Mouse (Mus musculus) spleen, adult 12 weeks (tissue): ENCODE data around the gene Gm10130.
"Not testable (repeated sequence)": the region's sequence is repeated elsewhere in the genome, so short reads cannot be mapped to it uniquely, and the experiment has no call there.

Experiments used
- DNase-seq: peaks from one replicate; pipeline ENCODE4 v3.0.0; 2022; ENCODE audit warnings: low spot score

Gm10130 gene

GRCm38 (mm10) chr2:150323402-150323801 is at the start of gene Gm10130:
Gene Gm10130 (plus strand): TSS chr2:150323702.
- no peak for DNase-seq

DNA sequence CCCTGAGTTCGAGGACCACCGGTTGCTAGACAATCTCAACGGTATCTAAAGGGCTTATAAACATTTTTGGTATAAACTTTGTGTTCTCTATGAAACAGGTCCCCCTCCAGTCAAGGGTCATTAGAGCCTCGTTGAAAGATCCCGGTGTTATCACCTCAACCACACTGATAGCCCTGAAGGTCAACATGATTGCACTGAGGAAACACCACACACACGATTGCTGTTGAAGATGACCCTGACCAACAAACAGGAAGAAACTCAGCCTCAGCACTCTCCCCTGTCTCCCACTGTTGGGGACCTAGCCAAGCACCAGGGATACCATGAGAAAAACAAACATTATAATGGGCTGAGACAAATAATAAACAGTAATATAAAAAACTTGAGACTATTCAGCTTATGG is 29.8 kb upstream of the Gm10130 start:
- DNase-seq: no peak

GRCm38 (mm10) chr2:150299096-150299495 is 24.4 kb upstream of the Gm10130 start:
- no peak for DNase-seq

- DNase-seq: peak; percentile 25
Observed at GRCm38 (mm10) chr2:150307183-150307773, 16.2 kb upstream of the Gm10130 start.

GRCm38 (mm10) chr2:150310952-150311884 is 12.3 kb upstream of the Gm10130 start:
- peak; percentile 67 for DNase-seq

- no peak for DNase-seq
Observed at GRCm38 (mm10) chr2:150316140-150316539, 7.4 kb upstream of the Gm10130 start.

- DNase-seq: no peak
Observed at GRCm38 (mm10) chr2:150318973-150319372, 4.5 kb upstream of the Gm10130 start.

- not testable (repeated sequence) for DNase-seq
Observed at GRCm38 (mm10) chr2:150357136-150357535, 33.6 kb downstream of the Gm10130 start.

GRCm38 (mm10) chr2:150362113-150362877 is 38.8 kb downstream of the Gm10130 start, which contains the start of gene 3300002I08Rik:
Gene 3300002I08Rik (minus strand): TSS chr2:150362765.
- DNase-seq: peak; percentile 31

DNA sequence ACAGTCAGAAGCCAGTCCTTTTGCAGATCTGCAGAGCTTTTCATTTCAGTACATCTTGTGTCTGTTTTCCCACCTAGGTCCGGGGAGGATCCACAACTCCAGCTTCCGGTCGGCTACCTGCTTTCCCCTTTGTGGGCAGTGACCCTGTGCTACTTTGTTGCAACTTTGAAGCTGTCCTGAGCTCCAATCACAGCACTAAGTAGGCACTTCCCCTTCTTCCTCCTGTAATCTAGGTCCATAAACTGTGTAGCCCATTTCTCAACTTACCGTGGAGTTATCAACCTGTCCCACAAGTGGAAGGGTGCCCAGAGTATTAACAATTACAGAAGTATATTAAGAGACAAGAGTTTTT is 39.4 kb downstream of the Gm10130 start:
- DNase-seq: no peak

GRCm38 (mm10) chr2:150385553-150386106 is 62.1 kb downstream of the Gm10130 start:
- DNase-seq: not testable (repeated sequence)

GRCm38 (mm10) chr2:150390198-150390597 is 66.7 kb downstream of the Gm10130 start:
- no peak for DNase-seq

DNA sequence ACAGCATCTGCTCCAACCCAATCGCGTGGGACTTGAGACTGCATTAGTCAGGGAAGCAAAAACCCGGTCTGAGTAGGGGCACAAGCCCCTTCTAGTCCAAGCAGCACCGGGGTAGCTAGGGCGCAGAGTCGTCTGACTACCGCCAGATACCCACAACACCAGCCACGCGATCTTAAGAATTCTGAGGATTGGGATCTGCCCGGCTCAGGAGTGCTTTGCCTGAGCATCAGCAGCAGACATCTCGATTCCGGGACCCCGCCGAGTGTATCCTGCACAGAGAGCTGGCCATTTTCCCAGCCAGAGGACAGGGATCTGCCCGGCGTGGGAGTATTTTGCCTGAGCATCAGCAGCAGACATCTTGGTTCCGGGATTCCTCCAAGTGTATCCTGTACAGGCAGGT is 88.6 kb downstream of the Gm10130 start:
- not testable (repeated sequence) for DNase-seq
